Mouse (Mus musculus) hindbrain, embryonic 15.5 days (tissue): ENCODE measurements around the gene Mybpc1. TPM values are rescaled to one million over a fixed set of nuclear protein-coding genes. Genes with fewer than 3 reads are reported as not detected.
"Not testable (repeated sequence)": the region's sequence is repeated elsewhere in the genome, so short reads cannot be mapped to it uniquely, and the experiment has no call there.

Experiments
- ATAC-seq: fragments of 200-750 bp; cut with Nextera tagmentation; 2 replicates; pipeline ENCODE4 v1.8.0; 2017; ENCODE audit warnings: low read depth, moderate number of reproducible peaks, moderate TSS enrichment; ENCODE audit not compliant: low FRiP score
- H3K27ac ChIP-seq: fragments of 300-500 bp; sonication (generic); replicated peaks from 2 replicates; pipeline ENCODE4 v1.5.1; 2015; ENCODE audit warnings: mild to moderate bottlenecking, inconsistent platforms
- H3K27me3 ChIP-seq: fragments of 300-500 bp; sonication (generic); 2 replicates; pipeline ENCODE4 v1.6.1; 2015; ENCODE audit warnings: control low read depth, inconsistent platforms
- H3K36me3 ChIP-seq: fragments of 300-500 bp; sonication (generic); 2 replicates; pipeline ENCODE4 v1.6.1; 2015; ENCODE audit warnings: control low read depth, inconsistent platforms
- H3K4me1 ChIP-seq: fragments of 300-500 bp; sonication (generic); replicated peaks from 2 replicates; pipeline ENCODE4 v1.6.1; 2015; ENCODE audit warnings: control low read depth, inconsistent platforms
- H3K4me2 ChIP-seq: fragments of 300-500 bp; sonication (generic); 2 replicates; pipeline ENCODE4 v1.6.1; 2015; ENCODE audit warnings: moderate library complexity, mild to moderate bottlenecking, inconsistent platforms
- H3K4me3 ChIP-seq: fragments of 300-500 bp; sonication (generic); 2 replicates; pipeline ENCODE4 v1.5.1; 2015; ENCODE audit warnings: mild to moderate bottlenecking, inconsistent platforms
- H3K9ac ChIP-seq: fragments of 300-500 bp; sonication (generic); 2 replicates; pipeline ENCODE4 v1.6.1; 2015; ENCODE audit warnings: inconsistent platforms
- H3K9me3 ChIP-seq: fragments of 300-500 bp; sonication (generic); 2 replicates; pipeline ENCODE4 v1.6.1; 2016; ENCODE audit warnings: control low read depth, inconsistent platforms
- WGBS: fragments of 180-500 bp; shearing (Covaris S2); methylation state at CpG from one replicate; pipeline ENCODE4 v1.1.7; 2015; 5-methylcytosine and 5-hydroxymethylcytosine counted together
- polyA plus RNA-seq: library from polyadenylated mRNA; unstranded; fragments of >200 nt; fragmentation: Nextera tagmentation; extraction: Ambion mirVana; gene quantifications from 2 replicates; pipeline ENCODE4 v1.2.1, GENCODE M21; 2015

Mybpc1 gene
- polyA plus RNA-seq, 1 experiment from 2014 or later: 4.9 TPM

- Histone ChIP-seq H3K27ac (peak within 1 kb of the TSS; percentile 84), H3K4me3 (peak within 1 kb of the TSS; percentile 86), H3K9me3 (no peaks in the 10 kb centered on the region), H3K9ac (peak within 1 kb of the TSS; percentile 85), H3K27me3 (no peaks in the 10 kb centered on the region), H3K4me2 (peak within 1 kb of the TSS; percentile 72), H3K36me3 (no peaks in the 10 kb centered on the region), H3K4me1 (peaks cover 15% of the 10 kb centered on the region)
- ATAC-seq: peak; percentile 96
- under 1% methylated on average over 48 of the region's 80 CpGs for WGBS
Observed at GRCm38 (mm10) chr10:88503421-88504314, 101.3 kb downstream of the Mybpc1 start, which contains the start of gene Chpt1. TSS of gene Chpt1 (minus strand) at chr10:88504073.

DNA sequence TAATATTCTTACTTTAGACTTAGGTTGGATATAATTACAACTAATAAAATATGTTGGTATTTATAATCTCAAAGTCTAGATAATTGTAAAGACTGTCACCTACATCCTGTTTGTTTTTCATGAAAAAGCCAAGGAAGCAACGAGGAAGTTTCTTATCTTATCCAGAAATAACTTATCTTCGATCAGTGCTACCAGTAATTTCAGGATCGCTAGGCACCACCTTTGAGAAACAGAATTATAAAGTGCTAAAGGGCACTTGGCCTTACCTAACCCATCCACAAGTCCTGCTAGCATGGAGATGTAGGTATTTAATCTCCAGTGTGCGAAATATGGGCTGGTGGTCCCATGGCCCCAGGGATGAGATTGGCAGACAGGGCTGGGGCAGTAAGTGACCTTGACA, 102.0 kb downstream of the Mybpc1 start:
- ATAC-seq: no peak
- Histone ChIP-seq H3K36me3 (no peaks in the 10 kb centered on the region), H3K4me2 (peak overlapping the region; percentile 72), H3K4me3 (peak overlapping the region; percentile 86), H3K27ac (peak overlapping the region; percentile 84), H3K27me3 (no peaks in the 10 kb centered on the region), H3K4me1 (peaks cover 15% of the 10 kb centered on the region), H3K9me3 (no peaks in the 10 kb centered on the region), H3K9ac (peak overlapping the region; percentile 85)
- WGBS: 51% methylated on average over 4 of the region's 4 CpGs

DNA sequence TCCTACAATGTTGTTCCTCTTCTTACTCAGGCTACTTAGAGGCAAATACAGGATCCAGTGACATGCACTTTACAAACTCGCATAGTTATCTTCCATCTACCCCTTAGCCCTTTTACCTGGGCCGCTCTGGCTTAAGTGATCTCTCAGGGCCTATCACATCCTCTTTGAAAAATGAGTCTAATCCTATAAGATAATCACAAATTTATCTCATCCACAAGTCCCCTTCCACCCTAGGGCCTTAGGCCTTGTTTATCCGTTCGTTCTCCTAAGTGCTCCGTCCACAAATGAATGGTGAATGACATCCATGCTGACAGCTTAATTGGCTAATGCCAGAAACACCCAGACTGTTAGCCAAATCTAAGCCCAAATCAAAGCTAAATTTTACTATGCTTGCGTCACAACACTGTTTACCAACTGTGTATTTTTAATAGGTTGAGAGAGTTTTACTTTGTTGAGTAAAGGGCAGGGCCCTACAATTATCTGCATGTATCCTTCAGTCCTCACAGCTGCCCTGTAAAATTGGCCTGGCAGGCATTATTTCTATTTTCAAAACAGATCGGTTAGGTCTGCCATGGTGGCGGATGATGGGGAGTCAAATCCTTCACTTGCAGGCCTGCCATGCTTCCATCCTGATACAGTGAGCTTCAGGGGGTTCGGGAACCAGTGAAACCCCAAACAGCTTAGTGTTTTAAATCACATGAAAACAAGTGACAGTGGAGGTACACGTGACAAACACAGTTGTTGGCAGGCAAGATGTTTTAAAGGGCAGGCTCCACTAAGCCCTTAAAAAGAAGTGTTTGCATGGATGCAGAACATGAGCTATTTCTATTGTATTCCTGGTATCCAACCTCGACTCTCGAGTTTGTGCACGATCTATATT, 102.8 kb downstream of the Mybpc1 start:
- Histone ChIP-seq H3K9ac (no peak overlapping the region), H3K36me3 (no peaks in the 10 kb centered on the region), H3K9me3 (no peaks in the 10 kb centered on the region), H3K27me3 (no peaks in the 10 kb centered on the region), H3K4me1 (peaks cover 15% of the 10 kb centered on the region), H3K4me3 (0 out of 2 replicates have a peak overlapping the region, but pooled peaks have one; percentile 86), H3K27ac (no peak overlapping the region), H3K4me2 (peak overlapping the region; percentile 72)
- 66% methylated on average over 13 of the region's 13 CpGs for WGBS
- ATAC-seq: no peak

GRCm38 (mm10) chr10:88501370-88501769, 103.6 kb downstream of the Mybpc1 start:
- no peaks in the 10 kb centered on the region for H3K36me3 ChIP-seq
- no peak overlapping the region for H3K27ac ChIP-seq
- ATAC-seq: no peak
- no peak overlapping the region for H3K9ac ChIP-seq
- no peaks in the 10 kb centered on the region for H3K9me3 ChIP-seq
- no peak overlapping the region for H3K4me3 ChIP-seq
- no peak overlapping the region for H3K4me2 ChIP-seq
- H3K27me3 ChIP-seq: no peaks in the 10 kb centered on the region
- H3K4me1 ChIP-seq: peaks cover 15% of the 10 kb centered on the region
- 84% methylated on average over 10 of the region's 10 CpGs for WGBS

DNA sequence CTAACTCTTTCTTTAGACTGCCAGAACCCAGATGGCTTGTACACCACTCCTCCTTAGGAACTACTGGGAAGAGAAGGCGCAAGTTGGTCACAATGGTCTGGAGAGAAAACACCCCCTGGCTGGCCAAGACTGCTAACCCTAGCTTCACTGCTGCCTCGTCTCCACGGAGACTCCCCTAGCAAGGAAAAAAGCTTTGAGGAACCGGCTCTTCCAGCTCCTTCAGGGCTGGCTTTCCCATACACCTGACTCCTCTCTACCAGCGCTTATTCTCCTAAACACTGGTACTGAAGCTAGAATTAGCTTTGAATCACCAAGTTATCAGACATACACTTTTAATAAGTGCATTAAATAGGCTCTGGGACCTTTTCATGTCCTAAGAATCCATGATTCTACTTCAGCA, 105.0 kb downstream of the Mybpc1 start:
- peaks cover 15% of the 10 kb centered on the region for H3K4me1 ChIP-seq
- no peak overlapping the region for H3K4me3 ChIP-seq
- H3K36me3 ChIP-seq: no peaks in the 10 kb centered on the region
- ATAC-seq: no peak
- H3K27ac ChIP-seq: no peak overlapping the region
- no peak overlapping the region for H3K4me2 ChIP-seq
- H3K9ac ChIP-seq: no peak overlapping the region
- WGBS: 65% methylated on average over 5 of the region's 5 CpGs
- H3K27me3 ChIP-seq: no peaks in the 10 kb centered on the region
- H3K9me3 ChIP-seq: no peaks in the 10 kb centered on the region

GRCm38 (mm10) chr10:88496864-88497564, 107.9 kb downstream of the Mybpc1 start:
- no peak overlapping the region for H3K9ac ChIP-seq
- 79% methylated on average over 11 of the region's 11 CpGs for WGBS
- no peaks in the 10 kb centered on the region for H3K27me3 ChIP-seq
- no peaks in the 10 kb centered on the region for H3K9me3 ChIP-seq
- peaks cover 4% of the 10 kb centered on the region for H3K4me1 ChIP-seq
- H3K27ac ChIP-seq: no peak overlapping the region
- H3K36me3 ChIP-seq: no peaks in the 10 kb centered on the region
- no peak overlapping the region for H3K4me3 ChIP-seq
- H3K4me2 ChIP-seq: no peak overlapping the region
- ATAC-seq: no peak

GRCm38 (mm10) chr10:88494959-88495587, 109.9 kb downstream of the Mybpc1 start:
- 84% methylated on average over 4 of the region's 4 CpGs for WGBS
- no peak for ATAC-seq
- H3K4me1 ChIP-seq: no peaks in the 10 kb centered on the region
- H3K9me3 ChIP-seq: no peaks in the 10 kb centered on the region
- no peak overlapping the region for H3K9ac ChIP-seq
- no peaks in the 10 kb centered on the region for H3K27me3 ChIP-seq
- H3K4me2 ChIP-seq: no peak overlapping the region
- no peaks in the 10 kb centered on the region for H3K36me3 ChIP-seq
- H3K27ac ChIP-seq: no peak overlapping the region
- H3K4me3 ChIP-seq: no peak overlapping the region

- Histone ChIP-seq H3K4me2 (no peak overlapping the region), H3K27ac (no peak overlapping the region), H3K4me1 (no peaks in the 10 kb centered on the region), H3K4me3 (no peak overlapping the region), H3K9ac (no peak overlapping the region), H3K27me3 (no peaks in the 10 kb centered on the region), H3K36me3 (no peaks in the 10 kb centered on the region), H3K9me3 (no peaks in the 10 kb centered on the region)
- ATAC-seq: no peak
- 63% methylated on average over 8 of the region's 8 CpGs for WGBS
Observed at GRCm38 (mm10) chr10:88492658-88493057, 112.3 kb downstream of the Mybpc1 start.

GRCm38 (mm10) chr10:88491632-88492031, 113.3 kb downstream of the Mybpc1 start:
- no peaks in the 10 kb centered on the region for H3K9me3 ChIP-seq
- no peak overlapping the region for H3K27ac ChIP-seq
- WGBS: 72% methylated on average over 7 of the region's 7 CpGs
- no peak for ATAC-seq
- no peak overlapping the region for H3K4me2 ChIP-seq
- H3K4me1 ChIP-seq: no peaks in the 10 kb centered on the region
- no peaks in the 10 kb centered on the region for H3K27me3 ChIP-seq
- H3K9ac ChIP-seq: no peak overlapping the region
- no peaks in the 10 kb centered on the region for H3K36me3 ChIP-seq
- no peak overlapping the region for H3K4me3 ChIP-seq

DNA sequence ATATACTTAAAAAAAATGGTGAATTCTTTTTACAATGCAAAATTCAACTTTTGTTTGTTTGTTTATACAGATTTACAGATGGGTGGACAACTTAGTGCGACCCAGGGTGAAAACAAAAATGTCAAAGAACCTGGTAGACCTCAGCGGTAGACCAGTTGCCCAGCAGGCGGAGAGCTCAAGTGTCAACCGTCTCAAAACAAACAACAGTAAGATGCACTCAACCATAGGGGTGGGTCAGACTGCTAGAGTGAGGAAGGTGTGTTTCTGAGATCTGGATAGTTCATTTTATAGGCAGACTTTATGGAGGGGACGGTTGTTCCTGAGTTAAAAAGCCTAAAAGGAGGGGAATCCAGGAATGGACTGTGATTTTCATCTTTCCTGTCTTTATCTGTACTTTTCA, 116.3 kb downstream of the Mybpc1 start:
- 92% methylated on average over 5 of the region's 5 CpGs for WGBS
- no peak for ATAC-seq
- no peak overlapping the region for H3K4me2 ChIP-seq

GRCm38 (mm10) chr10:88482866-88483265, 122.1 kb downstream of the Mybpc1 start:
- not testable (repeated sequence) for H3K4me3 ChIP-seq, H3K9ac ChIP-seq, ATAC-seq, H3K9me3 ChIP-seq, H3K4me1 ChIP-seq, H3K27ac ChIP-seq, H3K36me3 ChIP-seq, H3K27me3 ChIP-seq, H3K4me2 ChIP-seq
- WGBS: 91% methylated on average over 10 of the region's 10 CpGs

More for the DNA sequence above, 116.3 kb downstream of the Mybpc1 start:
- Histone ChIP-seq H3K9me3 (no peaks in the 10 kb centered on the region), H3K4me1 (no peaks in the 10 kb centered on the region), H3K27me3 (no peaks in the 10 kb centered on the region), H3K4me3 (no peak overlapping the region), H3K27ac (no peak overlapping the region), H3K36me3 (no peaks in the 10 kb centered on the region; the same call in 1 of the 2 replicates), H3K9ac (no peak overlapping the region)
